Mouse (Mus musculus) thymus, adult 2 months (tissue): Measurements from ENCODE around the gene Klk8. TPM values are rescaled to one million over a fixed set of nuclear protein-coding genes. Genes with fewer than 3 reads are reported as not detected.

Source experiments
- DNase-seq: peaks from one replicate; pipeline ENCODE4 v3.0.0; 2021
- H3K27ac ChIP-seq: fragments of 200-500 bp; 2 replicates; pipeline ENCODE4 v1.5.1; 2012; ENCODE audit warnings: low read length, control low read depth; ENCODE audit not compliant: control insufficient read depth, insufficient read depth
- H3K27me3 ChIP-seq: fragments of 200-500 bp; 2 replicates; pipeline ENCODE4 v1.6.1; 2012; ENCODE audit warnings: mild to moderate bottlenecking, low read length, moderate library complexity, mixed read lengths; ENCODE audit not compliant: control insufficient read depth, insufficient read depth
- H3K36me3 ChIP-seq: fragments of 200-500 bp; 2 replicates; pipeline ENCODE4 v1.6.1; 2012; ENCODE audit warnings: mild to moderate bottlenecking, low read length, moderate library complexity; ENCODE audit not compliant: control insufficient read depth, insufficient read depth
- H3K4me1 ChIP-seq: fragments of 200-500 bp; replicated peaks from 2 replicates; pipeline ENCODE4 v1.6.1; 2012; ENCODE audit warnings: low read length; ENCODE audit not compliant: control insufficient read depth, insufficient read depth
- H3K4me3 ChIP-seq: fragments of 200-500 bp; 2 replicates; pipeline ENCODE4 v1.5.1; 2012; ENCODE audit warnings: mild to moderate bottlenecking, low read length, control low read depth, moderate library complexity; ENCODE audit not compliant: control insufficient read depth, insufficient read depth
- CTCF ChIP-seq: fragments of 200-500 bp; IDR thresholded peaks from 2 replicates; pipeline ENCODE4 v1.5.1; 2012; ENCODE audit warnings: mild to moderate bottlenecking, control low read depth, low read length, moderate library complexity, borderline replicate concordance; ENCODE audit not compliant: control insufficient read depth, poor library complexity, insufficient read depth; ENCODE audit errors: extremely low read depth
- POLR2A ChIP-seq: fragments of 200-500 bp; IDR thresholded peaks from 2 replicates; pipeline ENCODE4 v1.6.1; 2012; ENCODE audit warnings: mild to moderate bottlenecking, low read length, control low read depth, moderate library complexity; ENCODE audit not compliant: control insufficient read depth, poor library complexity, insufficient read depth; ENCODE audit errors: extremely low read depth
- WGBS: fragments of 180-500 bp; shearing (Covaris S2); methylation state at CpG from one replicate; pipeline ENCODE4 v1.1.7; 2018; 5-methylcytosine and 5-hydroxymethylcytosine counted together
- polyA plus RNA-seq: library from polyadenylated mRNA; depleted of rRNA; stranded (reverse); fragments of >200 nt; gene quantifications from 2 replicates; pipeline ENCODE4 v1.2.3, GENCODE M21; 2012

Klk8 gene
- polyA plus RNA-seq, 1 experiment, result 28.9 TPM

- no peak overlapping the region for H3K27ac ChIP-seq
- H3K27me3 ChIP-seq, result no peaks in the 10 kb centered on the region
- WGBS, result 97% methylated on average over 6 of the region's 6 CpGs
- no peak overlapping the region for H3K4me3 ChIP-seq
- H3K4me1 ChIP-seq, result no peaks in the 10 kb centered on the region
- H3K36me3 ChIP-seq, result no peaks in the 10 kb centered on the region
- no peak for DNase-seq
- no peak for TF ChIP-seq CTCF
- TF ChIP-seq POLR2A, result no peak
These were observed 25.5 kb upstream of the Klk8 start for GRCm38 (mm10) chr7:43771916-43772315.

DNA sequence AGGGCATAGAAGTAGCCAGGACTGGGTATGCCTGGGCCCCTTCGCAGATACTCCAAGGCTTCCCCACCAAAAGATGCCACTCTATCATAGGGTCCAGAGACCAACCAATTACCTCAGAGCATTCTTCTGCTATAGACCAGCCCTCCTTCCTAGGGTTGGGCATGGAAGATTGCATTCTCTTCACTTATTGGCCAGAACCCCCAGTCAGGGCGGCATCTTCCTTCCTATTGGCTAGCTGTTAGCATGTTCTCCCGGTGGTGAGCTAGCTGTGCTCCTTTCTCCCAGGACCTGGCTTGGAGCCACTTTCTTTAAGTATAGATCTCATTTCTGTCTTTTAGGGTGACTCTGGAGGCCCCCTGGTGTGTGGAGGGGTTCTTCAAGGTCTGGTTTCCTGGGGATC, 24.5 kb upstream of the Klk8 start:
- no peaks in the 10 kb centered on the region for H3K4me1 ChIP-seq
- DNase-seq, result no peak
- 78% methylated on average over 3 of the region's 3 CpGs for WGBS
- no peaks in the 10 kb centered on the region for H3K36me3 ChIP-seq
- TF ChIP-seq POLR2A (no peak), CTCF (no peak)
- H3K4me3 ChIP-seq, result no peak overlapping the region
- H3K27me3 ChIP-seq, result no peaks in the 10 kb centered on the region
- no peak overlapping the region for H3K27ac ChIP-seq

DNA sequence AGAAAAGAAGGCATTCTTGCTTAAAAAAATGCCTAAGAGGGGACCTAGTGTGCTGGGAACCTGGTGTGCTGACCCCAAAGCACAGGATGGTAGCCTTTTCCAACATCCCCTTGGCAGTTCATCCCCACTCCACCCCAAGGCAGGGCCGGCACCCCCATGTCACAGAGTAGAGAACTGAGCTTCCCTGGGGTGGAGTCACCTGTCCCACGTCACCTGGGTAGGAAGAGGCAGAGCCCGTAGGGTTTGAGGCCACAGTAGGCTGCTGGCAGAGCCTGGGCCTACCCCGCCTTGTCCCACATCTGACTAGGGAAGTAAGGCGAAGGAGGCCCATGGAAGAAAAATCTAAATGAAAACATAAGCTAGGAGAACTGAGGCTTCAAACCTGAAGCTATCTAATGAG, 23.0 kb upstream of the Klk8 start, which contains the start of gene Klk11:
Gene Klk11 (plus strand): TSS at position 241 of the 400 bp plus-strand sequence.
- no peak within 1 kb of the TSS for H3K27ac ChIP-seq
- no peaks in the 10 kb centered on the region for H3K4me1 ChIP-seq
- no peaks in the 10 kb centered on the region for H3K36me3 ChIP-seq
- DNase-seq, result no peak
- H3K27me3 ChIP-seq, result no peaks in the 10 kb centered on the region
- TF ChIP-seq POLR2A, result no peak
- TF ChIP-seq CTCF, result no peak
- no peak within 1 kb of the TSS for H3K4me3 ChIP-seq
- WGBS, result 93% methylated on average over 5 of the region's 5 CpGs

- no peak for DNase-seq
- no peak for TF ChIP-seq CTCF
- Histone ChIP-seq H3K4me3 (no peak overlapping the region), H3K27me3 (no peaks in the 10 kb centered on the region), H3K36me3 (no peaks in the 10 kb centered on the region), H3K27ac (no peak overlapping the region), H3K4me1 (no peaks in the 10 kb centered on the region)
- 76% methylated on average over 6 of the region's 6 CpGs for WGBS
These were observed 22.6 kb upstream of the Klk8 start for GRCm38 (mm10) chr7:43774802-43775201.

DNA sequence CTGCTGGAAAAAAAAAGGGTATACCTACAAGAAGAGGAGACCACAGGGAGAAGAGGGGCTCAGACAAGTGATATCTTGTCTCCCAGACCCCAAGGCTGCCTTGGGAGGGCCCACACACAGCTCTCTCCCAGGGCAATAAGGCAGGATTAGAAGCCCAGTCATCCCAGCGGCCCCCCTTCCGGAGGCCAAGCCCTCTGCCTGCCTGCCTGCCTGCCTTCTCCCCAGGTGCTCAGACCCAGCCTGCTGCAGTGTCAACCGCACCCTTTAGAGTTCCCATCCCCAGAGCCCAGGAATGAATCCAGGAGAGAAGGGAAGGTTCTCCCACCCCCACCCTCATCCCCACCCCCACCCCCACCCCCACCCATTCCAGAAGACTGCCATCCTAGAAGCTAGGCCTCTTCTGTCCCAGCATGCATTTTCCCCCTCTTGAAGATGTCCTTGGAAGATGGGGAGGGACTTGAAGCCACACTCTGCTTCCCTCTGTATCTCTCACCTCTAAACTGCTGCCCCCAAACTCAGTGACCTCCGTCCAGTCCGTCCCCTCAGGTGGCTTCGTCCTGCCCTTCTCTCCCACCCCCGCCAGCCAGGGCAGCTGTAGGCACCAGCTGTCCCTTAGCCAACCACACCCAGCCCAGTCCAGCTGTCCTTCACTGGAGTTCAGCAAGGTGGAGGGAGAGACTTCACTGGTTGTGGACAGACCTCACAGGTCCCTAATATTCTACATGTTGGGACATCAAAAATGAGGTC, 21.9 kb upstream of the Klk8 start:
- 94% methylated on average over 7 of the region's 7 CpGs for WGBS
- TF ChIP-seq CTCF (no peak), POLR2A (no peak)
- Histone ChIP-seq H3K4me1 (no peaks in the 10 kb centered on the region), H3K4me3 (no peak overlapping the region), H3K27me3 (no peaks in the 10 kb centered on the region), H3K36me3 (no peaks in the 10 kb centered on the region), H3K27ac (no peak overlapping the region)
- no peak for DNase-seq

GRCm38 (mm10) chr7:43776506-43776905, 20.9 kb upstream of the Klk8 start:
- H3K4me3 ChIP-seq, result no peak overlapping the region
- H3K4me1 ChIP-seq, result no peaks in the 10 kb centered on the region
- no peaks in the 10 kb centered on the region for H3K27me3 ChIP-seq
- H3K36me3 ChIP-seq, result no peaks in the 10 kb centered on the region
- no peak overlapping the region for H3K27ac ChIP-seq
- no peak for DNase-seq
- WGBS, result 94% methylated on average over 5 of the region's 5 CpGs
- no peak for TF ChIP-seq CTCF
- TF ChIP-seq POLR2A, result no peak

DNA sequence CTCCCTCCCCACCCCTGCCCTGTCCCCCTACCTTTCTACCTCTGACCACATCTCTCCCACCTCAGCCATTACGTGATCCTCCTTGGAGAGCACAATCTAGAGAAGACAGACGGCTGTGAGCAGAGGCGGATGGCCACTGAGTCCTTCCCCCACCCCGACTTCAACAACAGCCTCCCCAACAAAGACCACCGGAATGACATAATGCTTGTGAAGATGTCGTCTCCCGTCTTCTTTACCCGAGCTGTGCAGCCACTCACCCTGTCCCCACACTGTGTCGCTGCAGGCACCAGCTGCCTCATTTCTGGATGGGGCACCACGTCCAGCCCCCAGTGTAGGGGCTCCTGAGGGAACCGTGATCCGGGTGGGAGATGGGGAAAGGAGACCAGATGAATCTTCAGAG, 20.0 kb upstream of the Klk8 start:
- DNase-seq, result no peak
- no peaks in the 10 kb centered on the region for H3K27me3 ChIP-seq
- no peak overlapping the region for H3K27ac ChIP-seq
- TF ChIP-seq CTCF (no peak), POLR2A (no peak)
- H3K4me3 ChIP-seq, result no peak overlapping the region
- H3K4me1 ChIP-seq, result no peaks in the 10 kb centered on the region
- no peaks in the 10 kb centered on the region for H3K36me3 ChIP-seq
- WGBS, result 91% methylated on average over 12 of the region's 12 CpGs
